7 mouse cellular contexts compared by ENCODE assay signal in the genomic region with DNA sequence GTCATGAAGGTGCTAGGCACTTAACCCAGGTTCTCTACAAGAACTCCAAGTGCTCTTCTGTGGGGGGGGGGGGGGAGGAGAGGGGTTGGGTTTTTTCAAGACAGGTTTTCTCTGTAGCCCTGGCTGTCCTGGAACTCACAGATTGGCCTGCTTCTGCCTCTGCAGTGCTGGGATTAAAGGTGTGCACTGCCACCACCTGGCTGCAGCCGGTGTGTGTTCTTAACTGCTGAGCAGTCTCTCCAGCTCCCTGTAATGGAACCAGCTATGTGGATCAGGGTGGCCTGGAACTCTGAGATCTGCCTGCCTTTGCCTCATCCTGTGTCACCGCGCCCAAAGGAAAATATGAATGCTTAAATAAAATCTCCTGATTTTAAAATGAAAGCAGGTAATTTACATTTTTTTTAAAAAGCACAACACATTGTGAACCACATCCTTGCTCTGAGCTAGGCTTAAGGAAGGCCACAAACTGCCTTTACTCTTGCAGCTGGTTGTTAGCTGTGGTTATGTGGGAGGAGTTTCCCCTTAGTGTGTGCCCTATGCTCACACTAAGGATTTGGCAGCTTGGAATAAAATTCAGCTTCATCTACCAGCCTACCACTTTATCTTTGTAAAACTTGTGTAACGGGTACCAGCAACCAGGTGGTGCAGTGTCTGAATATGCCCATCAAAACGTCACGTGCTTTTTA.
DNase-seq lines count a peak whose midpoint lies in the region; ATAC-seq and TF ChIP-seq lines count a peak whose summit lies in the region.

No protein-coding gene starts in this region.

- no peak overlapping the region for H3K4me2 ChIP-seq in forebrain, postnatal 0 days (ENCODE audit: low read depth)
- no peak overlapping the region for H3K4me2 ChIP-seq in lung, embryonic 14.5 days

- WGBS in forebrain, postnatal 0 days = 63% methylated on average over 6 of the region's 6 CpGs
- WGBS in lung, embryonic 14.5 days = 61% methylated on average over 6 of the region's 6 CpGs

- H3K36me3 ChIP-seq in forebrain, postnatal 0 days (ENCODE audit: insufficient read depth) = no peaks in the 10 kb centered on the region
- no peaks in the 10 kb centered on the region for H3K36me3 ChIP-seq in lung, embryonic 14.5 days (ENCODE audit: insufficient read depth)

- H3K4me1 ChIP-seq in forebrain, postnatal 0 days (ENCODE audit: insufficient read depth) = peaks cover 30% of the 10 kb centered on the region
- peaks cover 25% of the 10 kb centered on the region for H3K4me1 ChIP-seq in lung, embryonic 14.5 days (ENCODE audit: insufficient read depth)

- no peaks in the 10 kb centered on the region for H3K27me3 ChIP-seq in forebrain, postnatal 0 days (ENCODE audit: insufficient read depth, low read length)
- H3K27me3 ChIP-seq in lung, embryonic 14.5 days (ENCODE audit: insufficient read depth, low read length) = no peaks in the 10 kb centered on the region

- H3K27ac ChIP-seq in left cerebral cortex, adult 2 months = no peak overlapping the region
- H3K27ac ChIP-seq in forebrain, postnatal 0 days (ENCODE audit: low read depth, low read length) = no peak overlapping the region
- peak overlapping the region; percentile 98; the same call in 1 of the 2 replicates for H3K27ac ChIP-seq in lung, embryonic 14.5 days (ENCODE audit: low read depth)

- DNase-seq in left cerebral cortex, adult 2 months (ENCODE audit: extremely low spot score in 1 of 2, low spot score in 2 of 2) = no peak
- DNase-seq in left cerebral cortex, adult 9 months (ENCODE audit: low spot score in 2 of 2) = no peak
- DNase-seq in T-cell, adult 2 months (ENCODE audit: low spot score) = peak; percentile 73
- peak; percentile 67 for DNase-seq in forebrain, postnatal 0 days
- peak; percentile 71 for DNase-seq in lung, embryonic 14.5 days
- peak; percentile 52 to 58 for DNase-seq in thymus, postnatal 10 days (ENCODE audit: low spot score in 2 of 2)
- no peak for DNase-seq in layer of hippocampus, postnatal 10 days (ENCODE audit: low spot score in 2 of 2)

- peak; percentile 60; the same call in 1 of the 2 replicates for ATAC-seq in forebrain, postnatal 0 days
- ATAC-seq in lung, embryonic 14.5 days (ENCODE audit: insufficient read depth) = no peak

- H3K9ac ChIP-seq in forebrain, postnatal 0 days = no peak overlapping the region
- H3K9ac ChIP-seq in lung, embryonic 14.5 days = no peak overlapping the region

- H3K4me3 ChIP-seq in left cerebral cortex, adult 2 months = no peak overlapping the region
- no peak overlapping the region for H3K4me3 ChIP-seq in forebrain, postnatal 0 days (ENCODE audit: low read depth, low read length)
- no peak overlapping the region for H3K4me3 ChIP-seq in lung, embryonic 14.5 days (ENCODE audit: low read depth, low read length)

- H3K9me3 ChIP-seq in forebrain, postnatal 0 days (ENCODE audit: low read length) = no peaks in the 10 kb centered on the region
- no peaks in the 10 kb centered on the region for H3K9me3 ChIP-seq in lung, embryonic 14.5 days (ENCODE audit: low read depth, low read length)

- TF ChIP-seq CTCF in left cerebral cortex, adult 2 months (IDR thresholded peaks at IDR 0.05) = peak; percentile 42
- peak; percentile 72 for TF ChIP-seq CTCF in forebrain, postnatal 0 days (IDR thresholded peaks at IDR 0.05; ENCODE audit: low read depth)
- TF ChIP-seq CTCF in lung, embryonic 14.5 days (IDR thresholded peaks at IDR 0.05; ENCODE audit: low read depth) = peak; percentile 71

- intact Hi-C loops in left cerebral cortex, adult 2 months (cut with DNase I) = no loop called here

Comparison
In these comparisons a context has a peak if more than half of its experiments do, and no peak if none do; other contexts are left out.
1. DNase-seq: peak in T-cell, adult 2 months (single experiment), forebrain, postnatal 0 days (single experiment), lung, embryonic 14.5 days (single experiment) and thymus, postnatal 10 days (2 of 2); none in left cerebral cortex, adult 2 months (0 of 2), left cerebral cortex, adult 9 months (0 of 2) and layer of hippocampus, postnatal 10 days (0 of 2).
2. Peak in every context shown above with its lines, with median percentiles within 50 percentile points of each other: CTCF ChIP-seq.